Mouse (Mus musculus) kidney, adult 2 months (tissue): ENCODE measurements around the gene Slc41a2.

Source experiments
- CTCF ChIP-seq: fragments of 200-500 bp; conservative IDR thresholded peaks from 2 replicates; pipeline ENCODE4 v1.5.1; 2011; ENCODE audit warnings: low read depth, mild to moderate bottlenecking, control low read depth, low read length, moderate library complexity, mixed read lengths; ENCODE audit not compliant: insufficient read depth, insufficient read length
- POLR2A ChIP-seq: fragments of 200-500 bp; IDR thresholded peaks from one replicate; pipeline ENCODE4 v1.6.1; 2011; ENCODE audit warnings: low read depth, low read length, control low read depth

- TF ChIP-seq CTCF (no peak), POLR2A (no peak)
Measured at GRCm38 (mm10) chr10:83220847-83221246, 116.8 kb downstream of the Slc41a2 start.
